Mouse (Mus musculus) CH12.LX (cell line): ENCODE results near the gene Dtx3. TPM values are rescaled to one million over a fixed set of nuclear protein-coding genes. Genes with fewer than 3 reads are reported as not detected.

Experiments used
- DNase-seq: peaks from one replicate; pipeline ENCODE4 v3.0.0-alpha.2; 2013; ENCODE audit errors: extremely low read depth
- H3K27ac ChIP-seq: 2 replicates; pipeline ENCODE4 v1.5.1; 2012; ENCODE audit warnings: low read depth, mild to moderate bottlenecking, control low read depth, moderate library complexity; ENCODE audit not compliant: insufficient read depth
- H3K27me3 ChIP-seq: replicated peaks from 2 replicates; pipeline ENCODE3; 2012; ENCODE audit warnings: inconsistent platforms
- H3K36me3 ChIP-seq, 2 experiments: replicated peaks in 1 of 2; 2 replicates each; pipeline versions ENCODE3 to v1.6.1; 2012; ENCODE audit warnings: inconsistent platforms in 1 of 2, low read length in 1 of 2, mild to moderate bottlenecking in 1 of 2, mixed read lengths in 1 of 2, moderate library complexity in 1 of 2; ENCODE audit not compliant: control insufficient read depth in 1 of 2, insufficient read depth in 1 of 2
- H3K4me1 ChIP-seq, 2 experiments: 2 replicates each; pipeline ENCODE4 v1.6.1; 2012; ENCODE audit warnings: inconsistent platforms in 1 of 2, moderate library complexity in 1 of 2; ENCODE audit not compliant: insufficient read depth in 2 of 2, control insufficient read depth in 1 of 2
- H3K4me2 ChIP-seq: 2 replicates; pipeline ENCODE4 v1.6.1; 2012; ENCODE audit warnings: low read depth, mild to moderate bottlenecking, control low read depth; ENCODE audit not compliant: poor library complexity, insufficient read depth, severe bottlenecking
- H3K4me3 ChIP-seq, 3 experiments: fragments of 150-350 bp in 1 of 3; sonication (generic) in 1 of 3; replicated peaks in 1 of 3; 2 replicates each; pipeline versions ENCODE3 to v1.5.1; 2011 to 2012; ENCODE audit warnings: low read depth in 2 of 3, low read length in 2 of 3, mild to moderate bottlenecking in 2 of 3, moderate library complexity in 2 of 3, control low read depth in 1 of 3, improper control_type of control experiment in 1 of 3, inconsistent platforms in 1 of 3, mixed read lengths in 1 of 3; ENCODE audit not compliant: poor library complexity in 1 of 3
- H3K79me2 ChIP-seq: replicated peaks from 2 replicates; pipeline ENCODE4 v1.6.1; 2012; ENCODE audit warnings: mild to moderate bottlenecking, moderate library complexity; ENCODE audit not compliant: control insufficient read depth, poor library complexity, insufficient read depth, severe bottlenecking; ENCODE audit errors: extremely low read depth
- H3K9ac ChIP-seq: 2 replicates; pipeline ENCODE4 v1.6.1; 2012; ENCODE audit warnings: low read depth, mild to moderate bottlenecking, control low read depth, moderate library complexity; ENCODE audit not compliant: insufficient read depth
- H3K9me3 ChIP-seq: replicated peaks from 2 replicates; pipeline ENCODE3; 2012; ENCODE audit warnings: low read length, inconsistent platforms, mixed read lengths
- BHLHE40 ChIP-seq: IDR thresholded peaks from 2 replicates; pipeline ENCODE4 v1.6.1; 2011; ENCODE audit warnings: mild to moderate bottlenecking, low read depth, low read length, improper control_type of control experiment
- CHD1 ChIP-seq: IDR thresholded peaks from 2 replicates; pipeline ENCODE4 v1.6.1; 2012; ENCODE audit warnings: low read depth, low read length, improper control_type of control experiment, inconsistent platforms
- CHD2 ChIP-seq: IDR thresholded peaks from 2 replicates; pipeline ENCODE4 v1.6.1; 2011; ENCODE audit warnings: low read length, improper control_type of control experiment
- CTCF ChIP-seq, 2 experiments: IDR thresholded peaks in 1 of 2; conservative IDR thresholded peaks in 1 of 2; 2 replicates each; pipeline ENCODE4 v1.5.1; 2011 to 2012; ENCODE audit warnings: low read depth in 2 of 2, low read length in 2 of 2, improper control_type of control experiment in 1 of 2, inconsistent platforms in 1 of 2, mild to moderate bottlenecking in 1 of 2, moderate library complexity in 1 of 2
- E2F4 ChIP-seq: IDR thresholded peaks from 2 replicates; pipeline ENCODE4 v1.6.1; 2011; ENCODE audit warnings: low read depth, low read length, improper control_type of control experiment; ENCODE audit not compliant: insufficient replicate concordance
- ELF1 ChIP-seq: IDR thresholded peaks from 2 replicates; pipeline ENCODE4 v1.6.1; 2014; ENCODE audit warnings: low read depth, mild to moderate bottlenecking, inconsistent platforms, low read length, improper control_type of control experiment
- EP300 ChIP-seq: IDR thresholded peaks from 2 replicates; pipeline ENCODE4 v1.6.1; 2011; ENCODE audit warnings: low read length, improper control_type of control experiment
- ETS1 ChIP-seq: conservative IDR thresholded peaks from 2 replicates; pipeline ENCODE4 v1.6.1; 2012; ENCODE audit warnings: low read depth, mild to moderate bottlenecking, inconsistent platforms, low read length, improper control_type of control experiment, moderate library complexity
- GABPA ChIP-seq: IDR thresholded peaks from 2 replicates; pipeline ENCODE4 v1.6.1; 2012; ENCODE audit warnings: low read depth, low read length, improper control_type of control experiment, inconsistent platforms; ENCODE audit not compliant: insufficient replicate concordance
- HCFC1 ChIP-seq: IDR thresholded peaks from 2 replicates; pipeline ENCODE4 v1.6.1; 2012; ENCODE audit warnings: low read depth, mild to moderate bottlenecking, inconsistent platforms, low read length, improper control_type of control experiment
- IRF4 ChIP-seq: IDR thresholded peaks from 2 replicates; pipeline ENCODE4 v1.6.1; 2014; ENCODE audit warnings: low read depth, mild to moderate bottlenecking, inconsistent platforms, low read length, improper control_type of control experiment
- JUN ChIP-seq: IDR thresholded peaks from 2 replicates; pipeline ENCODE4 v1.6.1; 2011; ENCODE audit warnings: low read depth, mild to moderate bottlenecking, low read length, improper control_type of control experiment, moderate library complexity; ENCODE audit not compliant: insufficient read depth
- JUND ChIP-seq: conservative IDR thresholded peaks from 2 replicates; pipeline ENCODE4 v1.6.1; 2011; ENCODE audit warnings: low read depth, low read length, improper control_type of control experiment
- KAT2A ChIP-seq: IDR thresholded peaks from 2 replicates; pipeline ENCODE4 v1.6.1; 2012; ENCODE audit warnings: low read length, improper control_type of control experiment, inconsistent platforms; ENCODE audit not compliant: insufficient replicate concordance
- MEF2A ChIP-seq: IDR thresholded peaks from 2 replicates; pipeline ENCODE4 v1.6.1; 2014; ENCODE audit warnings: low read depth, mild to moderate bottlenecking, inconsistent platforms, low read length, improper control_type of control experiment, borderline replicate concordance
- MXI1 ChIP-seq: IDR thresholded peaks from 2 replicates; pipeline ENCODE4 v1.6.1; 2011; ENCODE audit warnings: mild to moderate bottlenecking, low read depth, low read length, improper control_type of control experiment
- NELFE ChIP-seq: IDR thresholded peaks from 2 replicates; pipeline ENCODE4 v1.6.1; 2011; ENCODE audit warnings: low read depth, low read length, improper control_type of control experiment
- NRF1 ChIP-seq: IDR thresholded peaks from 2 replicates; pipeline ENCODE4 v1.6.1; 2014; ENCODE audit warnings: low read depth, mild to moderate bottlenecking, inconsistent platforms, low read length, improper control_type of control experiment, moderate library complexity
- POLR2A ChIP-seq: IDR thresholded peaks from 2 replicates; pipeline ENCODE4 v1.6.1; 2011; ENCODE audit warnings: low read depth, mild to moderate bottlenecking, improper control_type of control experiment, low read length
- POLR2AphosphoS2 ChIP-seq: IDR thresholded peaks from 2 replicates; pipeline ENCODE4 v1.6.1; 2011; ENCODE audit warnings: low read depth, low read length, improper control_type of control experiment
- RAD21 ChIP-seq: IDR thresholded peaks from 2 replicates; pipeline ENCODE4 v1.6.1; 2011; ENCODE audit warnings: low read depth, mild to moderate bottlenecking, low read length, improper control_type of control experiment, moderate library complexity
- RCOR1 ChIP-seq: conservative IDR thresholded peaks from 2 replicates; pipeline ENCODE4 v1.6.1; 2012; ENCODE audit warnings: low read depth, mild to moderate bottlenecking, inconsistent platforms, low read length, improper control_type of control experiment
- SIN3A ChIP-seq: IDR thresholded peaks from 2 replicates; pipeline ENCODE4 v1.6.1; 2012; ENCODE audit warnings: low read length, improper control_type of control experiment, inconsistent platforms
- SMC3 ChIP-seq: IDR thresholded peaks from 2 replicates; pipeline ENCODE4 v1.6.1; 2011; ENCODE audit warnings: low read depth, low read length, improper control_type of control experiment
- TCF12 ChIP-seq: IDR thresholded peaks from 2 replicates; pipeline ENCODE4 v1.6.1; 2014; ENCODE audit warnings: low read depth, mild to moderate bottlenecking, inconsistent platforms, low read length, improper control_type of control experiment
- USF1 ChIP-seq: IDR thresholded peaks from 2 replicates; pipeline ENCODE4 v1.6.1; 2014; ENCODE audit warnings: low read depth, mild to moderate bottlenecking, inconsistent platforms, low read length, improper control_type of control experiment
- USF2 ChIP-seq: conservative IDR thresholded peaks from 2 replicates; pipeline ENCODE4 v1.6.1; 2011; ENCODE audit warnings: low read depth, low read length, improper control_type of control experiment
- ZKSCAN1 ChIP-seq: IDR thresholded peaks from 2 replicates; pipeline ENCODE4 v1.6.1; 2012; ENCODE audit warnings: low read depth, inconsistent platforms, low read length, improper control_type of control experiment, borderline replicate concordance
- ZMIZ1 ChIP-seq: IDR thresholded peaks from 2 replicates; pipeline ENCODE4 v1.6.1; 2012; ENCODE audit warnings: low read depth, mild to moderate bottlenecking, inconsistent platforms, low read length, improper control_type of control experiment
- ZNF384 ChIP-seq: IDR thresholded peaks from 2 replicates; pipeline ENCODE4 v1.6.1; 2012; ENCODE audit warnings: low read depth, low read length, improper control_type of control experiment, inconsistent platforms
- dilution Hi-C: fragments of 300-500 bp; cut with MboI; formaldehyde crosslinking; loops from 2 replicates; pipeline ENCODE4 v1.14.3; 2020; ENCODE audit warnings: low sequenced_read_pairs; ENCODE audit not compliant: extremely low pct_unique_long_range_greater_than_20kb, extremely low pct_ligation_motif_present
- in situ Hi-C: fragments of 300-500 bp; cut with MboI; formaldehyde crosslinking; loops from 3 replicates; pipeline ENCODE4 v1.14.3; 2019; ENCODE audit warnings: low sequenced_read_pairs, low pct_ligation_motif_present, low pct_unique_long_range_greater_than_20kb, mixed read lengths
- polyA plus RNA-seq: library from polyadenylated mRNA; unstranded; fragments of >175 nt; gene quantifications from 2 replicates; pipeline ENCODE4 v1.2.1, GENCODE M21; 2012; ENCODE audit warnings: low read depth; ENCODE audit not compliant: insufficient read length
- total RNA-seq, 2 experiments: library from RNA; depleted of rRNA; stranded (reverse); fragments of 300-350 nt in 1 of 2; fragments of >200 nt in 1 of 2; gene quantifications; 2 replicates each; pipeline ENCODE4 v1.2.3; 2012 to 2014

The Dtx3 gene
- total and polyA plus RNA-seq, 3 experiments, result 18.9 to 51.2 (median 27.6) TPM

GRCm38 (mm10) chr10:127213272-127213671, 17.7 kb upstream of the Dtx3 start:
- no peak overlapping the region for H3K27ac ChIP-seq
- H3K4me2 ChIP-seq, result no peak overlapping the region
- peaks cover 6 to 17% of the 10 kb centered on the region in 2 experiments for H3K36me3 ChIP-seq
- in situ Hi-C loops (no loop called here), dilution Hi-C loops (no loop called here)
- DNase-seq, result no peak
- no peak for TF ChIP-seq ZMIZ1
- TF ChIP-seq MEF2A, result no peak
- TF ChIP-seq CHD2, result no peak
- no peak for TF ChIP-seq CHD1
- no peak for TF ChIP-seq CTCF (conservative IDR thresholded peaks at IDR 0.05 in 1 of 2, IDR thresholded peaks at IDR 0.05 in 1 of 2; ENCODE audit: low read depth in 2 of 2, low read length in 2 of 2)
- TF ChIP-seq IRF4, result no peak
- no peak for TF ChIP-seq USF2
- no peak for TF ChIP-seq USF1
- TF ChIP-seq MXI1, result no peak
- no peak for TF ChIP-seq BHLHE40
- TF ChIP-seq JUND, result no peak
- no peak for TF ChIP-seq RAD21
- TF ChIP-seq GABPA, result no peak
- no peak for TF ChIP-seq RCOR1
- TF ChIP-seq ZKSCAN1, result no peak
- no peak for TF ChIP-seq POLR2AphosphoS2
- H3K9me3 ChIP-seq, result no peaks in the 10 kb centered on the region
- peaks cover 7 to 21% of the 10 kb centered on the region in 2 experiments for H3K4me1 ChIP-seq
- H3K9ac ChIP-seq, result no peak overlapping the region
- no peak overlapping the region for H3K4me3 ChIP-seq
- no peaks in the 10 kb centered on the region for H3K27me3 ChIP-seq
- peaks cover 8% of the 10 kb centered on the region; the same call in 1 of the 2 replicates for H3K79me2 ChIP-seq

GRCm38 (mm10) chr10:127211414-127211854, 15.9 kb upstream of the Dtx3 start, which contains the start of gene Pip4k2c:
Gene Pip4k2c (minus strand): TSS chr10:127211585.
- Histone ChIP-seq H3K27me3 (no peaks in the 10 kb centered on the region), H3K9me3 (no peaks in the 10 kb centered on the region), H3K79me2 (peaks cover 8% of the 10 kb centered on the region; the same call in 1 of the 2 replicates), H3K4me2 (peak within 1 kb of the TSS; percentile 57), H3K36me3 (peaks cover 20 to 32% of the 10 kb centered on the region in 2 experiments), H3K4me1 (peaks cover 7 to 21% of the 10 kb centered on the region in 2 experiments), H3K27ac (no peak within 1 kb of the TSS), H3K9ac (peak within 1 kb of the TSS; percentile 51), H3K4me3 (peak within 1 kb of the TSS; percentile 64 to 90 (median 80))
- dilution Hi-C loops (no loop called here), in situ Hi-C loops (no loop called here)
- DNase-seq, result peak; percentile 85
- TF ChIP-seq JUND, result no peak
- TF ChIP-seq SMC3, result no peak
- peak; percentile 92 for TF ChIP-seq BHLHE40
- peak; percentile 98 for TF ChIP-seq ELF1
- TF ChIP-seq E2F4, result no peak
- TF ChIP-seq RAD21, result no peak
- TF ChIP-seq CHD1, result no peak
- TF ChIP-seq KAT2A, result 0 out of 2 replicates have a peak, but pooled peaks have one; percentile 49
- peak; percentile 66 for TF ChIP-seq HCFC1
- TF ChIP-seq TCF12, result peak; percentile 91
- TF ChIP-seq POLR2A, result peak; percentile 90
- peak; percentile 93 for TF ChIP-seq NELFE
- peak; percentile 90 for TF ChIP-seq POLR2AphosphoS2
- peak; percentile 89 for TF ChIP-seq SIN3A
- no peak for TF ChIP-seq RCOR1
- TF ChIP-seq ZMIZ1, result peak; percentile 82; the same call in 1 of the 2 replicates
- peak; percentile 97 for TF ChIP-seq USF1
- TF ChIP-seq MEF2A, result no peak; the same call in 1 of the 2 replicates
- TF ChIP-seq MXI1, result no peak
- TF ChIP-seq NRF1, result peak; percentile 73
- TF ChIP-seq EP300, result no peak
- peak; percentile 85 for TF ChIP-seq USF2
- TF ChIP-seq GABPA, result no peak
- TF ChIP-seq JUN, result no peak
- no peak; the same call in 1 of the 2 replicates for TF ChIP-seq ETS1
- 0 out of 2 replicates have a peak, but pooled peaks have one; percentile 17 for TF ChIP-seq CHD2
- TF ChIP-seq ZNF384, result no peak
- no peak for TF ChIP-seq CTCF (conservative IDR thresholded peaks at IDR 0.05 in 1 of 2, IDR thresholded peaks at IDR 0.05 in 1 of 2; ENCODE audit: low read depth in 2 of 2, low read length in 2 of 2)
